Mouse (Mus musculus) fat pad, adult 2 months (tissue): ENCODE data around the gene Efcab11.

Experiments used
- DNase-seq: peaks from one replicate; pipeline ENCODE4 v3.0.0-alpha.2; 2011; ENCODE audit warnings: low read depth, low spot score; ENCODE audit errors: extremely low read depth

Gene Efcab11

GRCm38 (mm10) chr12:99756914-99757687, 127.1 kb downstream of the Efcab11 start:
- DNase-seq: no peak

GRCm38 (mm10) chr12:99756213-99756612, 128.0 kb downstream of the Efcab11 start:
- DNase-seq: no peak

- no peak for DNase-seq
Measured at GRCm38 (mm10) chr12:99752986-99753385, 131.3 kb downstream of the Efcab11 start.

GRCm38 (mm10) chr12:99749391-99749790, 134.8 kb downstream of the Efcab11 start:
- no peak for DNase-seq

GRCm38 (mm10) chr12:99741631-99742030, 142.6 kb downstream of the Efcab11 start:
- DNase-seq: no peak

GRCm38 (mm10) chr12:99739211-99739610, 145.0 kb downstream of the Efcab11 start:
- DNase-seq: no peak

GRCm38 (mm10) chr12:99738256-99738655, 146.0 kb downstream of the Efcab11 start:
- no peak for DNase-seq

GRCm38 (mm10) chr12:99736971-99737370, 147.3 kb downstream of the Efcab11 start:
- no peak for DNase-seq

- no peak for DNase-seq
Measured at GRCm38 (mm10) chr12:99735172-99735571, 149.1 kb downstream of the Efcab11 start.

- no peak for DNase-seq
Measured at GRCm38 (mm10) chr12:99724206-99724605, 160.0 kb downstream of the Efcab11 start.

GRCm38 (mm10) chr12:99723791-99724190, 160.4 kb downstream of the Efcab11 start:
- no peak for DNase-seq

GRCm38 (mm10) chr12:99721318-99721717, 162.9 kb downstream of the Efcab11 start:
- DNase-seq: no peak

GRCm38 (mm10) chr12:99719777-99720176, 164.5 kb downstream of the Efcab11 start:
- no peak for DNase-seq

GRCm38 (mm10) chr12:99718161-99718560, 166.1 kb downstream of the Efcab11 start:
- DNase-seq: no peak

GRCm38 (mm10) chr12:99716038-99716610, 168.1 kb downstream of the Efcab11 start:
- DNase-seq: no peak

- DNase-seq: no peak
Measured at GRCm38 (mm10) chr12:99715129-99716037, 168.9 kb downstream of the Efcab11 start.

- DNase-seq: no peak
Measured at GRCm38 (mm10) chr12:99712214-99712613, 172.0 kb downstream of the Efcab11 start.

GRCm38 (mm10) chr12:99702248-99702647, 182.0 kb downstream of the Efcab11 start:
- DNase-seq: no peak

GRCm38 (mm10) chr12:99700380-99700779, 183.9 kb downstream of the Efcab11 start:
- DNase-seq: no peak

- DNase-seq: no peak
Measured at GRCm38 (mm10) chr12:99699379-99700023, 184.7 kb downstream of the Efcab11 start.

GRCm38 (mm10) chr12:99694066-99694465, 190.2 kb downstream of the Efcab11 start:
- no peak for DNase-seq
